Mouse (Mus musculus) cerebellum, adult (tissue): ENCODE measurements at regions not wholly inside any gene's neighbourhood (a gene's known extent, or its start where the extent isn't known, plus 50 kb on each side); places are given as distances from the start of the nearest gene placed in this dataset.
"Not testable (repeated sequence)": the region's sequence is repeated elsewhere in the genome, so short reads cannot be mapped to it uniquely, and the experiment has no call there.

Experiments used
- ATAC-seq: cut with Nextera tagmentation; 2 replicates; pipeline ENCODE4 v1.9.2; 2017; ENCODE audit warnings: mild to moderate bottlenecking, moderate library complexity, mixed read lengths; ENCODE audit not compliant: insufficient number of reproducible peaks, low FRiP score, low TSS enrichment

GRCm38 (mm10) chr15:23536691-23537090 lies 987.9 kb downstream of the Cdh18 start:
- 0 out of 2 replicates have a peak, but pooled peaks have one; percentile 64 for ATAC-seq

GRCm38 (mm10) chr15:23537449-23537848 lies 988.6 kb downstream of the Cdh18 start:
- no peak for ATAC-seq

GRCm38 (mm10) chr15:23560136-23560535 lies 1011.3 kb downstream of the Cdh18 start:
- ATAC-seq: no peak

- ATAC-seq: peak; percentile 31; the same call in 1 of the 2 replicates
Measured at GRCm38 (mm10) chr15:23562181-23562580, 1013.4 kb downstream of the Cdh18 start.

GRCm38 (mm10) chr15:23564981-23565380 lies 1016.2 kb downstream of the Cdh18 start:
- ATAC-seq: no peak

GRCm38 (mm10) chr15:23566886-23567655 lies 1018.2 kb downstream of the Cdh18 start:
- peak; percentile 99 for ATAC-seq

GRCm38 (mm10) chr15:23568651-23569050 lies 1019.8 kb downstream of the Cdh18 start:
- ATAC-seq: not testable (repeated sequence)

GRCm38 (mm10) chr15:23581898-23582297 lies 1033.1 kb downstream of the Cdh18 start:
- ATAC-seq: no peak

GRCm38 (mm10) chr15:23590451-23590850 lies 1041.6 kb downstream of the Cdh18 start:
- ATAC-seq: no peak

- ATAC-seq: no peak
Measured at GRCm38 (mm10) chr15:23600445-23600844, 1051.6 kb downstream of the Cdh18 start.
